Mouse (Mus musculus): ENCODE measurements at regions not wholly inside any gene's neighbourhood (a gene's known extent, or its start where the extent isn't known, plus 50 kb on each side); places are given as distances from the start of the nearest gene placed in this dataset.

- Histone ChIP-seq H3K4me1 (replicated peaks) (0 out of 2 replicates have a peak, but pooled peaks cover 4% of the 10 kb centered on the region), H3K9me3 (replicated peaks) (0 out of 2 replicates have a peak, but pooled peaks cover 3% of the 10 kb centered on the region), H3K4me3 (no peak overlapping the region), H3K9ac (no peak overlapping the region), H3K36me3 (no peaks in the 10 kb centered on the region), H3K27ac (ENCODE audit: poor library complexity, severe bottlenecking) (no peak overlapping the region), H3K27me3 (replicated peaks) (no peaks in the 10 kb centered on the region), H3K4me2 (no peak overlapping the region)
- no peak for ATAC-seq (ENCODE audit: insufficient number of reproducible peaks, low FRiP score)
- 44% methylated on average over 4 of the region's 4 CpGs for WGBS
These were observed 96.8 kb upstream of the 1700056E22Rik start for GRCm38 (mm10) chr1:184130897-184131296.

- 76% methylated on average over 4 of the region's 4 CpGs for WGBS
- no peak overlapping the region for H3K4me2 ChIP-seq
- H3K27ac ChIP-seq (ENCODE audit: poor library complexity, severe bottlenecking) = no peak overlapping the region
- no peak overlapping the region for H3K4me3 ChIP-seq
- no peak for ATAC-seq (ENCODE audit: insufficient number of reproducible peaks, low FRiP score)
- H3K9me3 ChIP-seq (replicated peaks) = 0 out of 2 replicates have a peak, but pooled peaks cover 3% of the 10 kb centered on the region
- H3K4me1 ChIP-seq (replicated peaks) = 0 out of 2 replicates have a peak, but pooled peaks cover 4% of the 10 kb centered on the region
- H3K9ac ChIP-seq = no peak overlapping the region
- no peaks in the 10 kb centered on the region for H3K27me3 ChIP-seq (replicated peaks)
- no peaks in the 10 kb centered on the region for H3K36me3 ChIP-seq
These were observed 93.2 kb upstream of the 1700056E22Rik start for GRCm38 (mm10) chr1:184127321-184127720.

GRCm38 (mm10) chr1:184126909-184127308 is 92.8 kb upstream of the 1700056E22Rik start:
- no peak overlapping the region for H3K9ac ChIP-seq
- H3K4me3 ChIP-seq = no peak overlapping the region
- no peaks in the 10 kb centered on the region for H3K27me3 ChIP-seq (replicated peaks)
- no peak overlapping the region for H3K27ac ChIP-seq (ENCODE audit: poor library complexity, severe bottlenecking)
- 0 out of 2 replicates have a peak, but pooled peaks cover 3% of the 10 kb centered on the region for H3K9me3 ChIP-seq (replicated peaks)
- WGBS = 86% methylated on average over 3 of the region's 3 CpGs
- H3K4me2 ChIP-seq = no peak overlapping the region
- H3K36me3 ChIP-seq = no peaks in the 10 kb centered on the region
- 0 out of 2 replicates have a peak, but pooled peaks cover 4% of the 10 kb centered on the region for H3K4me1 ChIP-seq (replicated peaks)
- ATAC-seq (ENCODE audit: insufficient number of reproducible peaks, low FRiP score) = no peak

Data from heart, embryonic 12.5 days (tissue).